Mouse (Mus musculus) stomach, embryonic 15.5 days (tissue): Measurements from ENCODE around the gene D11Wsu47e. TPM values are rescaled to one million over a fixed set of nuclear protein-coding genes. Genes with fewer than 3 reads are reported as not detected.
A peak's percentile ranks its signal among the peaks of the same experiment; 100 is the strongest.

Experiments
- ATAC-seq: fragments of 200-750 bp; cut with Nextera tagmentation; 2 replicates; pipeline ENCODE4 v1.8.0; 2017; ENCODE audit warnings: low read depth, moderate number of reproducible peaks, moderate TSS enrichment; ENCODE audit not compliant: insufficient read depth, low FRiP score
- H3K27ac ChIP-seq: fragments of 300-500 bp; sonication (generic); 2 replicates; pipeline ENCODE4 v1.5.1; 2015; ENCODE audit warnings: mild to moderate bottlenecking, inconsistent platforms
- H3K27me3 ChIP-seq: fragments of 300-500 bp; sonication (generic); replicated peaks from 2 replicates; pipeline ENCODE4 v1.6.1; 2015; ENCODE audit warnings: inconsistent platforms
- H3K36me3 ChIP-seq: fragments of 300-500 bp; sonication (generic); 2 replicates; pipeline ENCODE4 v1.6.1; 2015; ENCODE audit warnings: inconsistent platforms
- H3K4me1 ChIP-seq: fragments of 300-500 bp; sonication (generic); 2 replicates; pipeline ENCODE4 v1.6.1; 2015; ENCODE audit warnings: inconsistent platforms
- H3K4me2 ChIP-seq: fragments of 300-500 bp; sonication (generic); 2 replicates; pipeline ENCODE4 v1.6.1; 2015; ENCODE audit warnings: mild to moderate bottlenecking, inconsistent platforms
- H3K4me3 ChIP-seq: fragments of 300-500 bp; sonication (generic); replicated peaks from 2 replicates; pipeline ENCODE4 v1.5.1; 2015; ENCODE audit warnings: inconsistent platforms
- H3K9ac ChIP-seq: fragments of 300-500 bp; sonication (generic); 2 replicates; pipeline ENCODE4 v1.6.1; 2015; ENCODE audit warnings: inconsistent platforms
- H3K9me3 ChIP-seq: fragments of 300-500 bp; sonication (generic); 2 replicates; pipeline ENCODE4 v1.6.1; 2016; ENCODE audit warnings: inconsistent platforms
- WGBS: fragments of 180-500 bp; shearing (Covaris S2); methylation state at CpG from one replicate; pipeline ENCODE4 v1.1.7; 2015; 5-methylcytosine and 5-hydroxymethylcytosine counted together
- polyA plus RNA-seq: library from polyadenylated mRNA; unstranded; fragments of >200 nt; fragmentation: Nextera tagmentation; extraction: Ambion mirVana; gene quantifications from 2 replicates; pipeline ENCODE4 v1.2.1, GENCODE M21; 2015

D11Wsu47e gene
- polyA plus RNA-seq, 1 experiment from 2014 or later = 20.7 TPM

DNA sequence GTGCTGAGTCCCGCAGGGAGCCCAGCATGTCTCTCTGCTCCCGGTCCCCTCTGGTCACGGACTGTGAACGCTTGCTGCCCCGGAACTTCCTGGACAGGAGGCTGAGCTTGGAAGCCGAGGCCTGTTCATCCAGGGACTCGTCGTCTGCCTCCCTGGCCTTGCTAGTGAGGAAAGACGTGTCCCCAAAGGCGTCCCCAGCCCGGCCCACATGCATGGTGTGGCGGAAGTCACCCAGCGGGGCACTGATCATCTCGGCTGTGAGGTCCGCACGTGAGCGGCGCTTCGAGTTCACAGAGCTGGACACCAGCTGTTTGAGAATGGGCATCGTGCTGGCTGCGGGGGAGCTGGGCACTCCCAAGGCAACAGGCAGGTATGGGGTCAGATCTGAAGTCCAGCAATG, 45.0 kb downstream of the D11Wsu47e start:
- Histone ChIP-seq H3K9me3 (no peaks in the 10 kb centered on the region), H3K27ac (0 out of 2 replicates have a peak overlapping the region, but pooled peaks have one; percentile 13), H3K4me2 (no peak overlapping the region), H3K4me1 (peaks cover 52% of the 10 kb centered on the region), H3K27me3 (no peaks in the 10 kb centered on the region), H3K9ac (no peak overlapping the region), H3K4me3 (no peak overlapping the region), H3K36me3 (peaks cover 33% of the 10 kb centered on the region)
- no peak for ATAC-seq
- 89% methylated on average over 21 of the region's 21 CpGs for WGBS

DNA sequence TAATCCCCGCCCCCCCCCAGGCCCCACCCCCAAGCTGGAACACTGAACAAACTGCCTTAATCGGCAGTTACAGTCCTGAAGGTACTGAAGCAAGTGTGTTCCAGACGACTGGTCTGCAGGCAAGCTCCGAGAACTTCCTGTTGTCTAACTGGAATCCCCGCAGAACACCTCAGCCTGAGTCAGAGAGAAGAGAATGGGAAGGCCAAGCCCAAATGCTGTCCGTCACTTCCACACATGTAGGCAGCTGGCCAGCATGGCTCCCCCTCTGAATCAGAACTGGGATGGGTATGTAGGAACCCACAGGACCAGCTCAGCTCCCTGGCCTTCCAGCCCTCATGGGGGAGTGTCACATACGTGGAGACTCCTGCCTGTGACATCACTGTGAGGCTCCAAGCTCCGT, 45.7 kb downstream of the D11Wsu47e start:
- Histone ChIP-seq H3K9ac (no peak overlapping the region), H3K4me3 (no peak overlapping the region), H3K27ac (peak overlapping the region; percentile 13; the same call in 1 of the 2 replicates), H3K36me3 (peaks cover 33% of the 10 kb centered on the region), H3K9me3 (no peaks in the 10 kb centered on the region), H3K4me1 (peaks cover 58% of the 10 kb centered on the region), H3K27me3 (no peaks in the 10 kb centered on the region), H3K4me2 (no peak overlapping the region)
- no peak for ATAC-seq
- 49% methylated on average over 8 of the region's 8 CpGs for WGBS

DNA sequence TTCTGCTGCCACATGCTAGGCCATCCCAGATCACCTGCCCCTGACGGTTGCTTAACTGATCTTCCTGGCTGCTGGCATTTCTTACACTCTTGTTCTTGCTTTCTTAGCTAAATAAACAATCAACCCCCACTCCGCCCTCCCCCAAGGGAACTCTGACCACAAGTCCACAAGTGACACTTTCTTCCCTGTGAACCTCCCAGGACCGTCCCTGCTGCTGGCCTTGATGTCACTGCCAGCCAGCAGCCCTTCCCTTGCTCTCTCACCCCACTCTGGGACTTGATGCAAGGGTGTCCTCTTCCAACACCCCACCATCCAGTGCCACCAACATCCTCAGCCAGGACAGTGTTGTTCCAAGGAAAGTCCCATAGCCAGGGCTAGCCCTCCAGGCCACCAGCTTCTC, 46.7 kb downstream of the D11Wsu47e start:
- Histone ChIP-seq H3K9ac (no peak overlapping the region), H3K4me2 (no peak overlapping the region), H3K4me1 (peaks cover 67% of the 10 kb centered on the region), H3K9me3 (no peaks in the 10 kb centered on the region), H3K4me3 (no peak overlapping the region), H3K27ac (no peak overlapping the region; the same call in 1 of the 2 replicates), H3K27me3 (no peaks in the 10 kb centered on the region), H3K36me3 (peaks cover 29% of the 10 kb centered on the region)
- WGBS = 54% methylated on average over 3 of the region's 3 CpGs
- no peak for ATAC-seq

DNA sequence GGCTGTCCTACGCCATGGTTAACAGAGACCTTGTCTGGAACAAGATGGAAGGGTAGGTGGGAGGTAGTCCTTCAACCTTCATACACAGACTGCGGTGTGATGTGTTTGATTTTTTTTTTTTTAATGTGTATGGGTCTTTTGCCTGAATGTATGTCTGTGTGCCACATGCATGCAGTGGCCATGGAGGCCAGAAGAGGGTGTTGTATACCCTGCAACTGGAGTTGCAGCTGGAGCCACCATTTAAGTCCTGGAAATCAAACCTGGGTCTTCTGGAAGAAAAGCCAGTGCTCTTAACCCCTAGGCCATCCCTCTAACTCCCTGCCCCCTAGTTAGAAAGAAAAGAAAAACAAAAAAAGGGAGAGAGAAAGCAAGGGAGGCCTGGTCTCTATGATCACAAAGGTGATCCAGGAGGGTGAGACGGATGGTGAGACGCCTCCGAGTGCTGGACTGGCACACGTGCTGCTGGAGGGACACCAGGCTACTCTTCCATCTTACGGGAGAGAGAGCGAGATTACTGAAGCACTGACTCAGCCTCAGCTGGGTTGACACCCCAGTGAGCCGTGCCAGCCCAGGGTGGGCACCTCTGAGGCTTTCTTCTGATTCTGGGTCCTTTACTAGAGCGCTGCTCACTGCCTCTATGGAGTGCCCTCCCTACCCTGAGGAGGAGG, 47.9 kb downstream of the D11Wsu47e start:
- no peak overlapping the region for H3K4me2 ChIP-seq
- no peak overlapping the region for H3K9ac ChIP-seq
- peaks cover 76% of the 10 kb centered on the region for H3K4me1 ChIP-seq

DNA sequence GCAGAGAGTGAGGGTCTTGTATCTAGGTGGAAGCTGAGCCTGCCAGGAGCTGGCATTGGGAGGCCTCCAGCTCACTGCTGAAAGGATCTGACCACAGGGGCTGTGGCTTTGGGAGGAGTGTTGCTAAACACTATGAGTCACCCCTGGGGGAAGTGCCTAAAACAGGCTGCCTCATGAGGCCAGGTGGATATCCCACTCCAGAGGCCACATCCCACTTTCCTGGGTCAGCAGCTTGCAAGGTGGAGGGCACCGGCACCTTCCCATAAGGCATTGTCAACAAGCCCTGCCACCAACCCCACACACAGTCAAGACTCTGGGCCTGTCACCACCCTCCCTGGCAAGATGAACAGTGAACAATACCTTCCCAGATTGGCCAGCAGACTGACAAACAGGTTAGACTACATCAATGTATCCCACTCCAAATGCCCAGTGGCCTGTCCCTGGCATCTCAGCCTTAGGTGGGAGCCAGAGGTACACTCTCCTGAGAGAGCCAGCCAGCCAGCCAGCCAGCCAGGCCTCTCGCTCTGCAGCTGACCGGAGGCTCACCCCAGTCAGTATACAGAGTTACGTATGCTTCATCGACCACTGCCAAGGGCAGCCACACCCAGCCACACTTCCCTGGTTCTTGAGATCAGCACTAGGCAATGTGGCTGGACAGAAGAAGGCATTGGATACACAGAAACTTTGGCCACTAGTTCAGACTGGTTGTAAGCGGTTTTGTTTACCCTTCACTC, 49.6 kb downstream of the D11Wsu47e start:
- no peaks in the 10 kb centered on the region for H3K27me3 ChIP-seq
- peak; percentile 87 for ATAC-seq
- no peak overlapping the region for H3K9ac ChIP-seq
- no peak overlapping the region for H3K4me3 ChIP-seq
- peaks cover 8% of the 10 kb centered on the region for H3K36me3 ChIP-seq
- peaks cover 77% of the 10 kb centered on the region for H3K4me1 ChIP-seq
- WGBS = 24% methylated on average over 6 of the region's 6 CpGs
- peak overlapping the region; percentile 86 for H3K27ac ChIP-seq
- peak overlapping the region; percentile 37 for H3K4me2 ChIP-seq
- no peaks in the 10 kb centered on the region for H3K9me3 ChIP-seq

More for the DNA sequence above, 47.9 kb downstream of the D11Wsu47e start:
- peaks cover 22% of the 10 kb centered on the region for H3K36me3 ChIP-seq
- H3K27me3 ChIP-seq = no peaks in the 10 kb centered on the region
- no peak for ATAC-seq
- no peaks in the 10 kb centered on the region for H3K9me3 ChIP-seq
- no peak overlapping the region for H3K4me3 ChIP-seq
- H3K27ac ChIP-seq = no peak overlapping the region
- 85% methylated on average over 10 of the region's 10 CpGs for WGBS

DNA sequence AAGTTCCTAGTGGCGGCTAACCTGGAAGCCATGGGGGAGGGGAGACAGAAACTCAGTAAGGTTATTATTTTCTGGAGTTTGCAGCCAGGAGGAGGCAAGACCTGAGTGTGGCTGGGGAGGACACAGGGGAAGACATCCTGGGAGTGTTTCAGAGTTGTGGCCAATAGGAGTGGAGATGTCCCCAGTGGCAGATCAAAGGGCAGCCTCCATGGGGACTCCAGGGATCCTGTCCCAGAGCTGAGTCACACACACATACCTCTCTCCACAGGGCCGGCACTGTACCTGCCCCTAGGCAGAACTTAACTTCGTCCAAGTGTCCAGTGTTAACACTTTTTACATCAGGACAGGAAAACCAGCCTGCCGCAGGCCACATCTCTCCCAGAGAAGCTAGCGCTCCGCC, 50.9 kb downstream of the D11Wsu47e start:
- peaks cover 88% of the 10 kb centered on the region for H3K4me1 ChIP-seq
- no peaks in the 10 kb centered on the region; the same call in 1 of the 2 replicates for H3K36me3 ChIP-seq
- H3K27ac ChIP-seq = peak overlapping the region; percentile 86
- 50% methylated on average over 6 of the region's 6 CpGs for WGBS
- no peaks in the 10 kb centered on the region for H3K9me3 ChIP-seq
- ATAC-seq = no peak
- no peak overlapping the region for H3K4me2 ChIP-seq
- no peaks in the 10 kb centered on the region for H3K27me3 ChIP-seq
- H3K9ac ChIP-seq = no peak overlapping the region
- no peak overlapping the region for H3K4me3 ChIP-seq

DNA sequence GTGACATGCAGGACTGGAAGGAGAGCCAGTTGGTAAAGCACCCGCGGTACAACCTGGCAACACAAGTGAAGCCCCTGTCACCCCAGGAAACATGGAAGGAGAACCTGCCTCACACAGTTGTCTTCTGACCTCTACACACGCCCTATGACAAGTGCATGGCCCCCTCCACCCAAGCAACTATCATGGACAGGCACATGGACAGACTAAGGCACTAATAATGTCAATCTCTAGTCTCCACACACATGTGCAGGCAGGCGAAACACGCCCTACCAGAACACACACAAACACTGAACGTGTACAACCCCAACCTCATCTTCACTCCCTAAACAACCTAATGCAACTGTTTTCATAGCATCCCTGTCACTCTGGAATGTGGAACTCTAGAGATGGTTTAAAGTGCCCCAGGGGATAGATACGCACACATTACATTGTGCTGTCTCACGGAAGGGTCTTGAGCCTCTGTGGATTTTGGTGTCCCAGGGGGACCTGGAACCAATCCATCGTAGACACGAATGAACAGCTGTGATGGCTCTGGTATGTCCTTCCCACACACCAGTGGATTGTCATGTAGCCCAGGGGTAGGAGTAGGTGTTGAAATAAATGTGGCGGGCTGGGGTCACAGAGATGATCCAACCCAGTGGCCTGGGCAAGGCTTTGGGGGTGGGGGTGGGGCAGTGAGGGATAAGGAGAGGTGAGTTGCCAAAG, 52.8 kb downstream of the D11Wsu47e start:
- H3K9ac ChIP-seq = no peak overlapping the region
- no peak overlapping the region for H3K4me3 ChIP-seq
- ATAC-seq = no peak

DNA sequence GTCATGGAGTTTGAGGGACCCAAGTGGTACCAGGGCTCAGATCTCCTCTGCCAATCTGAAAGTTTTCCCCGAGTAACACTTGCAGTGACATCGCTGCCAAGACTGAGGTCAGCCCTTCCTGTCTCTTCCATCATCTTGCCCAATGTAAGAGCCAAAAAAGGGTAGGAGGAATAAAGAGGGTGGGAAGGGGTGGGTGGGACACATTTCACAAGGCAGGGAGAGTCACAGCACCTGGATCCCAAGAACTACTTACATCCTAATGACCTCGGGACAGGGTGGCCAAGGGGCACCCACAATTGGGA, 53.3 kb downstream of the D11Wsu47e start:
- WGBS = 57% methylated on average over 3 of the region's 3 CpGs
- no peak overlapping the region for H3K4me3 ChIP-seq
- H3K9me3 ChIP-seq = no peaks in the 10 kb centered on the region
- no peak overlapping the region; the same call in 1 of the 2 replicates for H3K27ac ChIP-seq
- no peak overlapping the region for H3K9ac ChIP-seq
- H3K27me3 ChIP-seq = no peaks in the 10 kb centered on the region
- H3K36me3 ChIP-seq = peaks cover 5% of the 10 kb centered on the region; the same call in 1 of the 2 replicates
- no peak overlapping the region for H3K4me2 ChIP-seq
- no peak for ATAC-seq
- peaks cover 70% of the 10 kb centered on the region for H3K4me1 ChIP-seq

More for the DNA sequence above, 52.8 kb downstream of the D11Wsu47e start:
- Histone ChIP-seq H3K27me3 (no peaks in the 10 kb centered on the region), H3K9me3 (no peaks in the 10 kb centered on the region), H3K36me3 (no peaks in the 10 kb centered on the region; the same call in 1 of the 2 replicates), H3K27ac (no peak overlapping the region), H3K4me2 (no peak overlapping the region), H3K4me1 (peaks cover 72% of the 10 kb centered on the region)
- WGBS = 67% methylated on average over 11 of the region's 11 CpGs

DNA sequence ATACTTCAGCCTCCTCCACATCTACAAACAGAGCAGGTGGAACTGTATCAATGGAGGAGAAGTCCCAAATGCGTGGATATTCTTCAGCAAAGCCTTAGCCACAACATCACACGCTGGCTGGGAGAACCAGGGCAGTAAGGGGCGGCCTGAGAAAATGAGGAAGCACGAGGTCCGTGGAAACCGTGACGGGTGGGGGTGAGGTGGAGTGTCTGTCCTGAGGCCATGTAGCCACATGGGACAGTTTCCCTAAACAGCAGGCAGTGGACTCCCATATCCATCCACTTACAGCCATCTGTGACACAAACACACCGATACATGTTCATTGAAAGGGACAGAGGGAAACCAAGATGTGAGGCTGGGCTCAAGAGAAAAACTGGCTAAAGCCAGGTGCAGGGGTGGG, 53.7 kb downstream of the D11Wsu47e start:
- peaks cover 65% of the 10 kb centered on the region for H3K4me1 ChIP-seq
- no peak overlapping the region for H3K4me2 ChIP-seq
- H3K9ac ChIP-seq = no peak overlapping the region
- WGBS = 73% methylated on average over 8 of the region's 8 CpGs
- H3K27ac ChIP-seq = no peak overlapping the region; the same call in 1 of the 2 replicates
- ATAC-seq = no peak
- H3K4me3 ChIP-seq = no peak overlapping the region
- no peaks in the 10 kb centered on the region for H3K27me3 ChIP-seq
- no peaks in the 10 kb centered on the region for H3K9me3 ChIP-seq
- peaks cover 9% of the 10 kb centered on the region; the same call in 1 of the 2 replicates for H3K36me3 ChIP-seq

DNA sequence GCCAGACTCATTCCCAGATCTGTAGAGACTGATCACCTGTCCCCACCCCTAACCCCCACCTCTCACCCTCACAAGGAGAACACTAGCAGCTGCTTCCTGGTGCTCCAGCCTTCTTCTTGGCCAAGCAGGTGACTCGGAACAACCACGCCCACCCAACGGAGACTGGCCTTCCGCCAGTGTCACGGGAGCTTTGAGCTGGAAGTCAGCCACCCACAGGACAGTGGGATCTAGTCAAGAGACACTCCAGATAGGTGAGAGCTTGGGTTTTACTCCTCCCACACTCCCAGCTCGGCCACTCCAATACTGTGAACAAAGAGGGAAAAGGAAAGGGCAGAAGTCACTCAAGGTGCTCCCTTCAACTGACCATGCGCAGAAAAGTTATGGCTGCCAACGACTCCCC, 55.0 kb downstream of the D11Wsu47e start:
- Histone ChIP-seq H3K4me2 (no peak overlapping the region), H3K36me3 (peaks cover 16% of the 10 kb centered on the region; the same call in 1 of the 2 replicates), H3K9me3 (no peaks in the 10 kb centered on the region), H3K9ac (no peak overlapping the region), H3K27ac (no peak overlapping the region; the same call in 1 of the 2 replicates), H3K4me1 (peaks cover 52% of the 10 kb centered on the region), H3K27me3 (no peaks in the 10 kb centered on the region), H3K4me3 (no peak overlapping the region)
- WGBS = 64% methylated on average over 8 of the region's 8 CpGs
- ATAC-seq = 0 out of 2 replicates have a peak, but pooled peaks have one; percentile 33

DNA sequence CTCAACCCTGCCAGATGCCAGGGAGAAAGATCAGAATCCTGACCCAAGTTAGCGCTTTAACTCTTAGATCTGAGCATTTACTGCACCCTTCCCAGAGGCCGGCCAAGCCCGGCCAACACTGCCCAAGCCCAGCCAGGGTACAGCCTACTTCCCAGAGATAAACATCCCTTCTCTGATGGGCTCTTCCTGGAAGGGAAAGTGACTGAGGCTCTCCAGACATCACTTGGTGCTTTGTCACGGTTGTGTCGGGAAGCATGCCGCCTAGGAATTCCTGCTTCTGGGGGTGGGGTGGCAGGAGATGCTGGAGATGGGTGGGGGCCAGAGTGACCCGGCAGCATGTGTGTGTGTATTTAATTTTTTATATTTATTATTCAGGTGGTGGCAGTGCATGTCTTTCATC, 55.9 kb downstream of the D11Wsu47e start:
- H3K4me1 ChIP-seq = peaks cover 44% of the 10 kb centered on the region
- ATAC-seq = no peak

DNA sequence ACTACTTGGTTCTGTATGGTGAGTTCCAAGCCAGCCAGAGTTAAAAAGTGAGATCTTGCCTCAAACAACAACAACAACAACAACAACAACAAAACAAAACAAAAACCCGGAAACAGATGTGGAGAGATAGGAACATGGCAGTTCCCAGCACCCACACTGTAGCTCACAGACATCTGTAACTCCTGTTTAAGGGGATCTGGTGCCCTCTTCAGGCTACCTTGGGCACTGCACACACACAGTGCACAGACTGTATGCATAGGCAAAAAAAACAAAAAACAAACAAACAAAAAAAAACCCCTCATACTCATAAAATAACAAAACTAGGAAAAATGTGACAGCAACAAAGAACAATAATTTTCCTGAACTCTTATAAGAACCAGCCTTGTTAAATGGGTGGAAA, 58.8 kb downstream of the D11Wsu47e start:
- H3K27me3 ChIP-seq = no peaks in the 10 kb centered on the region
- H3K9ac ChIP-seq = no peak overlapping the region
- H3K4me3 ChIP-seq = no peak overlapping the region
- ATAC-seq = no peak
- 94% methylated on average over 1 of the region's 1 CpGs for WGBS
- H3K36me3 ChIP-seq = peaks cover 23% of the 10 kb centered on the region; the same call in 1 of the 2 replicates
- no peak overlapping the region for H3K4me2 ChIP-seq
- H3K4me1 ChIP-seq = peaks cover 37% of the 10 kb centered on the region
- H3K9me3 ChIP-seq = no peaks in the 10 kb centered on the region
- no peak overlapping the region for H3K27ac ChIP-seq

More for the DNA sequence above, 55.9 kb downstream of the D11Wsu47e start:
- H3K9me3 ChIP-seq = no peaks in the 10 kb centered on the region
- H3K4me3 ChIP-seq = no peak overlapping the region
- peaks cover 16% of the 10 kb centered on the region; the same call in 1 of the 2 replicates for H3K36me3 ChIP-seq
- H3K27ac ChIP-seq = peak overlapping the region; percentile 1; the same call in 1 of the 2 replicates
- no peaks in the 10 kb centered on the region for H3K27me3 ChIP-seq
- no peak overlapping the region for H3K4me2 ChIP-seq
- no peak overlapping the region for H3K9ac ChIP-seq
- 51% methylated on average over 7 of the region's 7 CpGs for WGBS
